Mouse (Mus musculus): ENCODE data around the gene Set. TPM values are rescaled to one million over a fixed set of nuclear protein-coding genes. Genes with fewer than 3 reads are reported as not detected.

Set gene
- polyA plus RNA-seq, 1 experiment, result 118 TPM

GRCm38 (mm10) chr2:30072875-30073274 is 15.7 kb downstream of the Set start:
- H3ac ChIP-seq (ENCODE audit: control insufficient read depth, insufficient read length), result no peak overlapping the region
- peaks cover 21% of the 10 kb centered on the region for H3K79me2 ChIP-seq (ENCODE audit: control insufficient read depth, insufficient read depth)
- no peak overlapping the region for H3K4me3 ChIP-seq
- TF ChIP-seq REST (IDR thresholded peaks at IDR 0.05; ENCODE audit: insufficient read depth, insufficient read length) (no peak), MYOD1 (IDR thresholded peaks at IDR 0.05; ENCODE audit: control insufficient read depth in 1 of 3, insufficient read length in 2 of 3, low read depth in 2 of 3) (no peak), CEBPB (IDR thresholded peaks at IDR 0.05; ENCODE audit: insufficient read depth, poor library complexity, severe bottlenecking) (no peak), SRF (IDR thresholded peaks at IDR 0.05; ENCODE audit: control insufficient read depth, insufficient read length, low read depth) (no peak), TCF12 (IDR thresholded peaks at IDR 0.05; ENCODE audit: insufficient read depth, poor library complexity, severe bottlenecking) (no peak), MYOG (IDR thresholded peaks at IDR 0.05; ENCODE audit: control insufficient read depth in 1 of 3, insufficient read depth in 1 of 3, insufficient read length in 2 of 3, low read depth in 2 of 3) (no peak)
- no peaks in the 10 kb centered on the region for H3K27me3 ChIP-seq (ENCODE audit: control insufficient read depth, insufficient read depth, insufficient read length)
- H3K4me2 ChIP-seq (ENCODE audit: low read depth), result no peak overlapping the region
- H3K36me3 ChIP-seq (ENCODE audit: control insufficient read depth, insufficient read depth), result peaks cover 40% of the 10 kb centered on the region

- no peak overlapping the region for H3K4me2 ChIP-seq (ENCODE audit: low read depth)
- peaks cover 40% of the 10 kb centered on the region for H3K36me3 ChIP-seq (ENCODE audit: control insufficient read depth, insufficient read depth)
- H3K27me3 ChIP-seq (ENCODE audit: control insufficient read depth, insufficient read depth, insufficient read length), result no peaks in the 10 kb centered on the region
- TF ChIP-seq TCF12 (IDR thresholded peaks at IDR 0.05; ENCODE audit: insufficient read depth, poor library complexity, severe bottlenecking), result no peak
- no peak for TF ChIP-seq USF1 (IDR thresholded peaks at IDR 0.05; ENCODE audit: low read depth)
- TF ChIP-seq POLR2A (IDR thresholded peaks at IDR 0.05; ENCODE audit: insufficient read length, low read depth), result peak; percentile 23
- no peak for TF ChIP-seq MYOD1 (IDR thresholded peaks at IDR 0.05; ENCODE audit: control insufficient read depth in 1 of 3, insufficient read length in 2 of 3, low read depth in 2 of 3)
- no peak for TF ChIP-seq E2F4 (IDR thresholded peaks at IDR 0.05; ENCODE audit: insufficient read depth)
- no peak for TF ChIP-seq MYOG (IDR thresholded peaks at IDR 0.05; ENCODE audit: control insufficient read depth in 1 of 3, insufficient read depth in 1 of 3, insufficient read length in 2 of 3, low read depth in 2 of 3)
- TF ChIP-seq MAX (IDR thresholded peaks at IDR 0.05; ENCODE audit: low read depth), result no peak
- no peak overlapping the region for H3K4me3 ChIP-seq
- H3ac ChIP-seq (ENCODE audit: control insufficient read depth, insufficient read length), result no peak overlapping the region
- H3K79me2 ChIP-seq (ENCODE audit: control insufficient read depth, insufficient read depth), result peaks cover 17% of the 10 kb centered on the region
These were observed 16.1 kb downstream of the Set start for GRCm38 (mm10) chr2:30073285-30073684.

- Histone ChIP-seq H3ac (ENCODE audit: control insufficient read depth, insufficient read length) (no peak overlapping the region), H3K79me2 (ENCODE audit: control insufficient read depth, insufficient read depth) (no peaks in the 10 kb centered on the region), H3K36me3 (ENCODE audit: control insufficient read depth, insufficient read depth) (peaks cover 18% of the 10 kb centered on the region), H3K27me3 (ENCODE audit: control insufficient read depth, insufficient read depth, insufficient read length) (no peaks in the 10 kb centered on the region), H3K4me2 (ENCODE audit: low read depth) (no peak overlapping the region), H3K4me3 (no peak overlapping the region)
- TF ChIP-seq E2F4 (IDR thresholded peaks at IDR 0.05; ENCODE audit: insufficient read depth), result no peak
- TF ChIP-seq SRF (IDR thresholded peaks at IDR 0.05; ENCODE audit: control insufficient read depth, insufficient read length, low read depth), result no peak
- TF ChIP-seq MYOD1 (IDR thresholded peaks at IDR 0.05; ENCODE audit: control insufficient read depth in 1 of 3, insufficient read length in 2 of 3, low read depth in 2 of 3), result no peak
- no peak for TF ChIP-seq TCF12 (IDR thresholded peaks at IDR 0.05; ENCODE audit: insufficient read depth, poor library complexity, severe bottlenecking)
- TF ChIP-seq POLR2AphosphoS2 (IDR thresholded peaks at IDR 0.05; ENCODE audit: insufficient read length, low read depth), result no peak
- no peak for TF ChIP-seq USF1 (IDR thresholded peaks at IDR 0.05; ENCODE audit: low read depth)
- TF ChIP-seq TCF3 (IDR thresholded peaks at IDR 0.05; ENCODE audit: insufficient read length, low read depth), result no peak
- no peak for TF ChIP-seq POLR2A (IDR thresholded peaks at IDR 0.05; ENCODE audit: insufficient read length, low read depth)
- TF ChIP-seq MYOG (IDR thresholded peaks at IDR 0.05; ENCODE audit: control insufficient read depth in 1 of 3, insufficient read depth in 1 of 3, insufficient read length in 2 of 3, low read depth in 2 of 3), result no peak
- TF ChIP-seq REST (IDR thresholded peaks at IDR 0.05; ENCODE audit: insufficient read depth, insufficient read length), result no peak
- no peak for TF ChIP-seq MAX (IDR thresholded peaks at IDR 0.05; ENCODE audit: low read depth)
- no peak for TF ChIP-seq CEBPB (IDR thresholded peaks at IDR 0.05; ENCODE audit: insufficient read depth, poor library complexity, severe bottlenecking)
These were observed 18.4 kb downstream of the Set start for GRCm38 (mm10) chr2:30075625-30076024.

GRCm38 (mm10) chr2:30076439-30076838 is 19.3 kb downstream of the Set start:
- H3K4me2 ChIP-seq (ENCODE audit: low read depth), result no peak overlapping the region
- H3K27me3 ChIP-seq (ENCODE audit: control insufficient read depth, insufficient read depth, insufficient read length), result no peaks in the 10 kb centered on the region
- H3K79me2 ChIP-seq (ENCODE audit: control insufficient read depth, insufficient read depth), result no peaks in the 10 kb centered on the region
- H3ac ChIP-seq (ENCODE audit: control insufficient read depth, insufficient read length), result no peak overlapping the region
- TF ChIP-seq POLR2A (IDR thresholded peaks at IDR 0.05; ENCODE audit: insufficient read length, low read depth) (no peak), E2F4 (IDR thresholded peaks at IDR 0.05; ENCODE audit: insufficient read depth) (no peak), TCF3 (IDR thresholded peaks at IDR 0.05; ENCODE audit: insufficient read length, low read depth) (no peak), MYOD1 (IDR thresholded peaks at IDR 0.05; ENCODE audit: control insufficient read depth in 1 of 3, insufficient read length in 2 of 3, low read depth in 2 of 3) (no peak), MYOG (IDR thresholded peaks at IDR 0.05; ENCODE audit: control insufficient read depth in 1 of 3, insufficient read depth in 1 of 3, insufficient read length in 2 of 3, low read depth in 2 of 3) (no peak), SRF (IDR thresholded peaks at IDR 0.05; ENCODE audit: control insufficient read depth, insufficient read length, low read depth) (no peak), POLR2AphosphoS2 (IDR thresholded peaks at IDR 0.05; ENCODE audit: insufficient read length, low read depth) (no peak), CEBPB (IDR thresholded peaks at IDR 0.05; ENCODE audit: insufficient read depth, poor library complexity, severe bottlenecking) (no peak), USF1 (IDR thresholded peaks at IDR 0.05; ENCODE audit: low read depth) (no peak), REST (IDR thresholded peaks at IDR 0.05; ENCODE audit: insufficient read depth, insufficient read length) (no peak), MAX (IDR thresholded peaks at IDR 0.05; ENCODE audit: low read depth) (no peak), TCF12 (IDR thresholded peaks at IDR 0.05; ENCODE audit: insufficient read depth, poor library complexity, severe bottlenecking) (no peak)
- peak overlapping the region; percentile 25 for H3K4me3 ChIP-seq
- peaks cover 16% of the 10 kb centered on the region for H3K36me3 ChIP-seq (ENCODE audit: control insufficient read depth, insufficient read depth)

- Histone ChIP-seq H3K79me2 (ENCODE audit: control insufficient read depth, insufficient read depth) (no peaks in the 10 kb centered on the region), H3K4me3 (peak overlapping the region; percentile 25), H3K36me3 (ENCODE audit: control insufficient read depth, insufficient read depth) (peaks cover 16% of the 10 kb centered on the region), H3ac (ENCODE audit: control insufficient read depth, insufficient read length) (no peak overlapping the region), H3K4me2 (ENCODE audit: low read depth) (peak overlapping the region; percentile 84), H3K27me3 (ENCODE audit: control insufficient read depth, insufficient read depth, insufficient read length) (no peaks in the 10 kb centered on the region)
- no peak for TF ChIP-seq TCF3 (IDR thresholded peaks at IDR 0.05; ENCODE audit: insufficient read length, low read depth)
- TF ChIP-seq USF1 (IDR thresholded peaks at IDR 0.05; ENCODE audit: low read depth), result no peak
- TF ChIP-seq REST (IDR thresholded peaks at IDR 0.05; ENCODE audit: insufficient read depth, insufficient read length), result no peak
- no peak for TF ChIP-seq MYOD1 (IDR thresholded peaks at IDR 0.05; ENCODE audit: control insufficient read depth in 1 of 3, insufficient read length in 2 of 3, low read depth in 2 of 3)
- TF ChIP-seq TCF12 (IDR thresholded peaks at IDR 0.05; ENCODE audit: insufficient read depth, poor library complexity, severe bottlenecking), result no peak
- TF ChIP-seq POLR2AphosphoS2 (IDR thresholded peaks at IDR 0.05; ENCODE audit: insufficient read length, low read depth), result no peak
- no peak for TF ChIP-seq POLR2A (IDR thresholded peaks at IDR 0.05; ENCODE audit: insufficient read length, low read depth)
- no peak for TF ChIP-seq MAX (IDR thresholded peaks at IDR 0.05; ENCODE audit: low read depth)
- no peak for TF ChIP-seq CEBPB (IDR thresholded peaks at IDR 0.05; ENCODE audit: insufficient read depth, poor library complexity, severe bottlenecking)
- no peak for TF ChIP-seq E2F4 (IDR thresholded peaks at IDR 0.05; ENCODE audit: insufficient read depth)
- TF ChIP-seq SRF (IDR thresholded peaks at IDR 0.05; ENCODE audit: control insufficient read depth, insufficient read length, low read depth), result no peak
- TF ChIP-seq MYOG (IDR thresholded peaks at IDR 0.05; ENCODE audit: control insufficient read depth in 1 of 3, insufficient read depth in 1 of 3, insufficient read length in 2 of 3, low read depth in 2 of 3), result no peak
These were observed 19.8 kb downstream of the Set start for GRCm38 (mm10) chr2:30076959-30077358.
